Mouse (Mus musculus): ENCODE measurements around the gene Tifab. TPM values are rescaled to one million over a fixed set of nuclear protein-coding genes. Genes with fewer than 3 reads are reported as not detected.

Tifab gene
- polyA plus RNA-seq, 2 experiments from 2014 or later, result 0.28 TPM; not detected in 1

DNA sequence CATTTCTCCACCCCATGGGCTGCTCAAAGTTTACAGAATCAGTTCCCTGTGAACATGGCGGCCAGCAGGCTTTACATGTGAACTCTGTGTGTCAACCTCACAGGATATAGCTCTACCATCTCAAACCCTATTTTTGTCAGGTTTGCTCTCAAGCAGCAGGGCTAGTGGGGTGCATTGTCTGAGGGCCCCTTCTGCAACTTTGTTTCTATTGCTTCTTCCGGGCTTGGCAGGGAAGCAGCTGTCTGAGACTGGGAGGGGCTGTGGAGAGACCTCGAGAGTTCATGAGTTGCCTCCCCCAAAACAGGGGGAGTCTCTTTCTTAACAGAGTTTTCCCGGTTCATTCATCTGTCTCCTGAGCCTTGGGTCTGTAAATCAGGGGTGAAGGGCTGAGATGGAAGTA lies 2.8 kb downstream of the Tifab start:
- no peak for ATAC-seq

- ATAC-seq, result no peak
Measured at GRCm38 (mm10) chr13:56172901-56173545, 5.7 kb downstream of the Tifab start.

- no peak for ATAC-seq
Measured at GRCm38 (mm10) chr13:56172106-56172505, 6.6 kb downstream of the Tifab start.

GRCm38 (mm10) chr13:56168403-56168781 lies 10.3 kb downstream of the Tifab start:
- no peak for ATAC-seq

- ATAC-seq, result no peak
Measured at GRCm38 (mm10) chr13:56167446-56168402, 11.0 kb downstream of the Tifab start.

- no peak for ATAC-seq
Measured at GRCm38 (mm10) chr13:56165561-56165960, 13.1 kb downstream of the Tifab start.

GRCm38 (mm10) chr13:56164372-56164771 lies 14.3 kb downstream of the Tifab start:
- no peak for ATAC-seq

DNA sequence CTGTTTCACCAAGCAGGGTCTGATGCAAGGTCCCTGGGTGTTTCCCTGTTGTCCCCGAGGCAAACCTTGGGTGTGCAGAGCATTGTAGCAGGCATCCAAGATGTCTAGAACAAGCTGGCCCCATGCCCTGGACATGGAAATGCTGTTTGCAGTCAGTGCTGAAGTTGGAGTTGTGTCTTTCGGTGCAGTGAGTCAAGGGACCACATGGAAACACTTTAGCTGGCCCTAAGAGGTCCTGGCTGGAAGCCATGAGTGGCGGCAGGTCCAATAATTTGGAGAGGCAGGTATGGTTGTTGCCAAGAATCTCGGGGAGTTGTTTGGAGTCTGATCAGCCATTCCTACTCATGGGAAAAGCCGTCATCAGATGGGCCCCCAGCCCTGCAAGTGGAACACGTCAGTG lies 14.9 kb downstream of the Tifab start:
- ATAC-seq, result no peak

- no peak for ATAC-seq
Measured at GRCm38 (mm10) chr13:56162859-56163258, 15.8 kb downstream of the Tifab start.

DNA sequence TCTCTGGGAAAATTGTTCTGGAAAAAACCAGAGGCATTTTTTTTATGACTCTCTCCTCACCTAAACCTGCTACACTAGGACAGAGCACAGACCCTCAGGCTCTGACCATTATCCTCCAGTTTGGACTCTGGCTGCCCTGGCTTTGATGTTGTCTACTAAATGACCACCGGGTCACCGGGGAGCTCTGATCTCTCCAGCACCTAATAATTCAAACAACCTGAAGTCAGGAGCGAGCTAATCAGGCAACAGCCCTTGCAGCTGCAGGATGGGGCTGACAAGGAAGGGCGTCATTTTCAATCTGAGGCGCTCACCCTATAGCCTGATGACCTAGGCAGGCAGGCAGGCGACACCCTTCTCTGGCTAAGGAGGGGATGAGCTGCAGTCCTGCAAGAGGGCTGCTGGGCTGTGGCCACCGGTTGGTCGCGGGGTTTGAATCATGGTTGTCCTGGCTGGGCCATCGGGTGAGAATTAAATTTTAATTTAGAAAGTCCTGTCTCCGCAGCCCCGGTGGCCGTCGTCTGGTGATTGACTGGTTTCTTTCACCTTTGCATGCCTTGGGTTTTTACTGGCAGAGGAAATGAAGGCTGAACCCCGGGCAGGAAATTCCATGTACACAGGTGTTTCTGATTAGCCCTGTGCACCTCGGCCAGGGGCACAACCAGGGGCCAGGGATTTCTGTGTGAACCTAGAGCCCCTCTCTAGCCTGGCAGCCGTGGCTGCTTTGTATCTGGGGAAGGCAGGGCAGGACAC lies 18.9 kb downstream of the Tifab start:
- ATAC-seq, result no peak

- ATAC-seq, result no peak
Measured at GRCm38 (mm10) chr13:56159016-56159601, 19.6 kb downstream of the Tifab start.

DNA sequence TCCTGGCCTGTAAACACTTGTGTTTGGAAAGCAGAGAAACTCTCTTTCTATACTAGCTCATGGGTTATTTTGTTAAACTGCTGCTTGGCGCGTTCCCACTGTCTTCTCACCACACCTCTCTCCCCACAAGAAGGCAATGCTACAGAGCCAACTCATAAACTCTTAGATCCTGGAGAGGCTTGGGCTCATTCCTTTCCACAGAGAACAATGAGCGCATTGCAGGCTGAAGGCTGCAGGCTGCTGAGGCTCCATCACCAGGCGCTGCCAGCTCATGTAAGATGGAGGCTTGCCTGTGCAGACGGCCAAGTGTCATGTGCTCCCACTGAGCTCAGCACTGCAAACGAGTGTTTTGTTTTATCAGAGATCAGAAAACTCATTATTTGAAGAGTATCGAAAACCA lies 23.0 kb downstream of the Tifab start:
- ATAC-seq, result no peak

DNA sequence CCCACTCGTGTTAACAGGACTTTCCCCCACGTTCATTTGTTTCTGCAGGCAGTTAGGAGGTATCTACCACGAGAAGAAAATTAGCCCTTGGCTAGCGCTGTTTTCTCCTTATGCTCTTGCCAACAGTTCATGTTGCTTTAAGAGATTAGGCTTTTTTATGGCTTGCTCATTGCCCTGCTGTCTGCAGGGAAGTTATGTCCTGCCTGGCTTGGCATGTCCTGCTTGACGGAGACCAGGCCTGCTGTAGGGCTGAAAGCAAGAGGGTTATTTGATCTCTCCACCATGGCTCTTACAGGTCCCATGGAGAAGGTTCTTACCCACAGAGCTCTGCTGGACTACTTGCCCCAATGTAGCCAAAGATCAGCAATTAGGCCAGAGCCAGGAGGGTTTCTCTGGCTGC lies 23.6 kb downstream of the Tifab start:
- no peak for ATAC-seq

- ATAC-seq, result peak; percentile 27
Measured at GRCm38 (mm10) chr13:56152773-56153460, 25.8 kb downstream of the Tifab start.

DNA sequence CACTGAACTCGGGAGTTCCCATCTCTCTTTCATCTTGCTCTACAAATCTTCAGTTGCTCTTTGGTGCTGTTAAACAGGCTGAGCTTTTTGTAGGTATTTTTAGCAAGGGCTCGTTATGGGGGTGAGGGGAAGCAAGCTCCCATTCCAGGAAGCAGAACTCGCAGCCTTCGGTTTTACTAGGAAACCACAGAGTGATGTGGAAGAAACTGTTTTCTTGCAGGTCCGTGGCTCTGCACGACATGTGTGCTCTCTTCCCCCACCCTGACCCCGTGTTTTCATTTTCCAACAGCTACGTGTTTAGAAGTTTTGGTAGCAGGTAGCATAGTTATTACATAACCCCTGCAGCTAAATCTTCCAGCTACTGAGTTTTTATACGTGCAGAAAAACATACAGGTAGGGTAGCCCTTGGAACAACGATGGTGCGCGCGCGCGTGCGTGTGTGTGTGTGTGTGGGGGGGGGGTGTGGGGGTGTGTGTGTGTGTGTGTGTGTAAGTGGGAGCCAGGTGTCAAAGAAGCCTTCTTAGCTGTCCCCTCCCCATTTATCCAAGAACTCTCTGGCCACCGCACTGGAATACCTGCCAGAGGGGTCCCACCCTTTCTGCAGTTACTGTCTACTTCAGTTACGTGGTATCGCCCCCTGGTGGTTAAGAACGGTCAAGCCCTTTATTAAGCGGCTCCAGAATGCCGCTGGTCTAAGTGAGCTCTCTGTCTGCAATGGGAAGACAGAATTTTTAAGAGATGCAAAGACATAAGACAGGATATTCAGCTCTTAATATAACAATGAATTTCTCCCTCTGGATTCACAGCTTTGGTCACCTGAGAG lies 27.1 kb downstream of the Tifab start:
- ATAC-seq, result peak; percentile 70

DNA sequence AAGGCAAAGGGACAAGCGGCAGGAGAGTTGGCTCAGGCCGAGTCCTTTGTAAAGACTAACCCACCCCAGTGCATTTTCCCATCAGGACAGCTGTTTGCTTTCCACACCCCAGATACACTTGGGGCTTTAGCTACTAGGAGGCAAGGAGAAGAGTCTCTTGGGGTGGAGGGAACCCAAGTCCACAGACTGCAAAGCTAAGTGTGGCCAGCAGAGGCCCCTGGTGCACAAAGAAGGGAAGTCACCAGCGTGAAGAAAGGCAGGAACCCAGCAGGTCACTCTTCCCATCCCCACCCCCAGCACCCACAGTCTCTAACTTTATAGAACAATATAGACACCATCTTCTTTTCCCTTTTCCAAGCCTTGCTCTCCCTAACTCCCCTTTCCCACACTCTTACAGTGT lies 33.2 kb downstream of the Tifab start:
- ATAC-seq, result peak; percentile 75

DNA sequence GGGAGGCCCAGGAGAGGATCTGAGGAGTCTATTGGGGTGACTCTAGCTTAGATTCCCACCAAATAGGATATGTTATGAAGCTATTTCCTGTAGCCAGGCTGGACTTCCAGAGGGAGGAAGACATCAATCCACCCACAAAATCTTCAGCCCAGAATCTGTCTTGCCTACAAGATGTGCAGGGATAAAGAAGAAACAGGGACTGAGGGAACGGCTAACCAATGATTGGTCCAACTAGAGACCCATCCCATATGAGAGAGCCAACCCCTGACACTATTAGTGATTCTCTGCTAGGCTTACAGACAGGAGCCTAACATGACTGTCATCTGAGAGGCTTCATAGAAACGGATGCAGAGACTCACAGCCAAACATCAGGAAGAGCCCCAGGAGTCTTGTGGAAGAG lies 34.7 kb downstream of the Tifab start:
- no peak for ATAC-seq

- ATAC-seq, result no peak
Measured at GRCm38 (mm10) chr13:56143151-56143513, 35.6 kb downstream of the Tifab start.

GRCm38 (mm10) chr13:56142382-56143150 lies 36.1 kb downstream of the Tifab start:
- no peak for ATAC-seq

GRCm38 (mm10) chr13:56139167-56139751 lies 39.4 kb downstream of the Tifab start:
- no peak for ATAC-seq
